In the genomic region with DNA sequence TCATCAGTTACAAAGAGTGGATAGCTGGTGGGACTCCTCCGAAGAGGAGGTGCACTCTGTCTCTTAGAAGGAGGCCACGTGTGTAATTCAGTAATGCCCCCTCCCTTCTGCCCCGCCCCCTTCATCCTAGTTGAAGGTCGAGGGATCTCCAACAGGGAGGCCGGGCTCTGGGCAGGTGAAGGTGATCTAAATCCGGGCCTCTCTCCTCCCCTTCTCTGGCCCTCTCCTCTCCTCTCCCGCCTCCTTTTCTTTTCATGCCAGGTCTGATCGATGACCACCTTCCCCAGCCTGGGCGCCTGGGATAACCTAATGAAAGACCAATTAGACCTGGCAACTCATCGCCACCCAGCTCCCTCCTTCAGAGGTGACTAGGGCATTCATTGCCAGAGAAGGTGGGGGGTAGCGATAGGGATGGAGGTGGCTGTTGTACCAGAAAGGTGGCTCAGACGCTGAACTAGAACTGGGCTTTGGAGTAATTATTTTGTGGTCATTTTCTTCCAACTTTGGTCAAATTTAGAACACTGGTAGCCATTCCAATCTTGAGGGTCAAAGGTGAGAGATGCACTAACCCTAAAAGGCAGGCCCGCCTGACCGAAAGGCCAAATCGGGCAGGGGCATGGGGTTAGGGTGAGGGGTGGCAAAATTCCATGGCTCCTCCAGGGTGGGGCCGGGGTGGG, we compare ENCODE assay signal across 8 mouse cellular contexts. TPM values are rescaled to one million over a fixed set of nuclear protein-coding genes. Genes with fewer than 3 reads are reported as not detected.
DNase-seq lines count a peak whose midpoint lies in the region; ATAC-seq and TF ChIP-seq lines count a peak whose summit lies in the region.

No protein-coding gene starts in this region.

- 4% methylated on average over 16 of the region's 16 CpGs for WGBS in forebrain, embryonic 15.5 days
- 8% methylated on average over 16 of the region's 16 CpGs for WGBS in midbrain, embryonic 16.5 days

- H3K27me3 ChIP-seq in forebrain, embryonic 15.5 days, result peaks cover 75% of the 10 kb centered on the region
- peaks cover 40% of the 10 kb centered on the region for H3K27me3 ChIP-seq in midbrain, embryonic 16.5 days (ENCODE audit: control insufficient read depth, insufficient read depth, low read depth, low read length)

- ATAC-seq in forebrain, embryonic 15.5 days (replicated peaks), result no peak
- no peak for ATAC-seq in midbrain, embryonic 16.5 days

- peaks cover 14% of the 10 kb centered on the region for H3K4me1 ChIP-seq in forebrain, embryonic 15.5 days
- H3K4me1 ChIP-seq in midbrain, embryonic 16.5 days (ENCODE audit: control insufficient read depth, insufficient read depth, low read length), result peaks cover 6% of the 10 kb centered on the region; the same call in 1 of the 2 replicates

- no peaks in the 10 kb centered on the region for H3K9me3 ChIP-seq in forebrain, embryonic 15.5 days
- H3K9me3 ChIP-seq in midbrain, embryonic 16.5 days (replicated peaks; ENCODE audit: control insufficient read depth, low read length, poor library complexity, severe bottlenecking), result no peaks in the 10 kb centered on the region

- peak overlapping the region; percentile 87 for H3K27ac ChIP-seq in layer of hippocampus, adult 2 months
- H3K27ac ChIP-seq in forebrain, embryonic 15.5 days (replicated peaks), result peak overlapping the region; percentile 79
- H3K27ac ChIP-seq in midbrain, embryonic 16.5 days (ENCODE audit: low read length), result peak overlapping the region; percentile 81

- peak overlapping the region; percentile 28 for H3K9ac ChIP-seq in forebrain, embryonic 15.5 days (replicated peaks)
- peak overlapping the region; percentile 41; the same call in 1 of the 2 replicates for H3K9ac ChIP-seq in midbrain, embryonic 16.5 days (ENCODE audit: low read depth, low read length)

- H3K36me3 ChIP-seq in forebrain, embryonic 15.5 days, result no peaks in the 10 kb centered on the region
- no peaks in the 10 kb centered on the region for H3K36me3 ChIP-seq in midbrain, embryonic 16.5 days (ENCODE audit: control insufficient read depth, insufficient read depth, low read length)

- H3K4me2 ChIP-seq in forebrain, embryonic 15.5 days (replicated peaks), result peak overlapping the region; percentile 44
- peak overlapping the region; percentile 54 for H3K4me2 ChIP-seq in midbrain, embryonic 16.5 days (ENCODE audit: low read length)

- H3K4me3 ChIP-seq in layer of hippocampus, adult 2 months, result no peak overlapping the region
- H3K4me3 ChIP-seq in forebrain, embryonic 15.5 days, result peak overlapping the region; percentile 31
- H3K4me3 ChIP-seq in midbrain, embryonic 16.5 days (ENCODE audit: low read depth, low read length), result peak overlapping the region; percentile 20

- DNase-seq in layer of hippocampus, adult 2 months (ENCODE audit: low spot score in 2 of 2), result no peak
- no peak for DNase-seq in layer of hippocampus, postnatal 14 days (ENCODE audit: low spot score in 2 of 2)
- DNase-seq in kidney, adult 9 months, result peak; percentile 82
- DNase-seq in thymus, postnatal 36 days, result no peak
- DNase-seq in layer of hippocampus, postnatal 36 days, result no peak
- DNase-seq in yolk sac, embryonic 10.5 days (ENCODE audit: low spot score), result no peak

- no peak for TF ChIP-seq CTCF in layer of hippocampus, adult 2 months (conservative IDR thresholded peaks at IDR 0.05)

RNA-seq across cellular contexts. Expression of a gene that starts 1.2 kb away (rescaled TPM):
- 10 to 100 TPM; 35.8 to 48.5 TPM for total RNA-seq in layer of hippocampus, adult 2 months (2021)
- total RNA-seq in layer of hippocampus, postnatal 14 days (2021), result 10 to 100 TPM; 46.4 to 51.8 TPM
- 76.2 and 95.0 TPM in 2 replicates for polyA plus RNA-seq in forebrain, embryonic 15.5 days (2015; fragmentation: Nextera tagmentation; extraction: Ambion mirVana)
- polyA plus RNA-seq in midbrain, embryonic 16.5 days (2015; fragmentation: Nextera tagmentation; extraction: Ambion mirVana), result 78.0 and 102 TPM in 2 replicates
- total RNA-seq in layer of hippocampus, postnatal 36 days (2021), result 10 to 100 TPM; 41.7 to 50.4 TPM
